Mouse (Mus musculus) liver, embryonic 15.5 days (tissue): ENCODE results near the gene Rps6ka1. TPM values are rescaled to one million over a fixed set of nuclear protein-coding genes. Genes with fewer than 3 reads are reported as not detected.

ENCODE experiments used
- ATAC-seq: fragments of 200-750 bp; cut with Nextera tagmentation; 2 replicates; pipeline ENCODE4 v1.8.0; 2017; ENCODE audit warnings: moderate number of reproducible peaks, mild to moderate bottlenecking, moderate library complexity; ENCODE audit not compliant: insufficient read depth
- H3K27ac ChIP-seq: fragments of 300-500 bp; sonication (generic); replicated peaks from 2 replicates; pipeline ENCODE4 v1.5.1; 2015; ENCODE audit warnings: mild to moderate bottlenecking, inconsistent platforms
- H3K27me3 ChIP-seq: fragments of 300-500 bp; sonication (generic); 2 replicates; pipeline ENCODE4 v1.6.1; 2015; ENCODE audit warnings: mild to moderate bottlenecking, inconsistent platforms
- H3K36me3 ChIP-seq: fragments of 300-500 bp; sonication (generic); replicated peaks from 2 replicates; pipeline ENCODE4 v1.6.1; 2015; ENCODE audit warnings: moderate library complexity, mild to moderate bottlenecking, inconsistent platforms
- H3K4me1 ChIP-seq: fragments of 300-500 bp; sonication (generic); replicated peaks from 2 replicates; pipeline ENCODE4 v1.6.1; 2015; ENCODE audit warnings: inconsistent platforms
- H3K4me2 ChIP-seq: fragments of 300-500 bp; sonication (generic); 2 replicates; pipeline ENCODE4 v1.6.1; 2015; ENCODE audit warnings: moderate library complexity, mild to moderate bottlenecking, inconsistent platforms
- H3K4me3 ChIP-seq: fragments of 300-500 bp; sonication (generic); replicated peaks from 2 replicates; pipeline ENCODE4 v1.5.1; 2015; ENCODE audit warnings: mild to moderate bottlenecking, inconsistent platforms
- H3K9ac ChIP-seq: fragments of 300-500 bp; sonication (generic); 2 replicates; pipeline ENCODE4 v1.6.1; 2015; ENCODE audit warnings: moderate library complexity, mild to moderate bottlenecking, inconsistent platforms
- H3K9me3 ChIP-seq: fragments of 300-500 bp; sonication (generic); replicated peaks from 2 replicates; pipeline ENCODE4 v1.6.1; 2016; ENCODE audit warnings: inconsistent platforms
- WGBS: fragments of 180-500 bp; shearing (Covaris S2); methylation state at CpG from one replicate; pipeline ENCODE4 v1.1.7; 2015; ENCODE audit warnings: mixed read lengths; ENCODE audit not compliant: insufficient replicate concordance; 5-methylcytosine and 5-hydroxymethylcytosine counted together
- polyA plus RNA-seq: library from polyadenylated mRNA; unstranded; fragments of >200 nt; fragmentation: Nextera tagmentation; extraction: Ambion mirVana; gene quantifications from 2 replicates; pipeline ENCODE4 v1.2.1, GENCODE M21; 2015

Gene Rps6ka1
- polyA plus RNA-seq, 1 experiment from 2014 or later = 68.0 TPM

GRCm38 (mm10) chr4:133836575-133836974, 51.0 kb downstream of the Rps6ka1 start:
- Histone ChIP-seq H3K27ac (no peak overlapping the region), H3K27me3 (no peaks in the 10 kb centered on the region), H3K4me3 (no peak overlapping the region), H3K36me3 (no peaks in the 10 kb centered on the region), H3K4me2 (no peak overlapping the region), H3K4me1 (peaks cover 8% of the 10 kb centered on the region), H3K9ac (no peak overlapping the region), H3K9me3 (no peaks in the 10 kb centered on the region)
- WGBS = 38% methylated on average over 10 of the region's 10 CpGs
- ATAC-seq = peak; percentile 48; the same call in 1 of the 2 replicates

DNA sequence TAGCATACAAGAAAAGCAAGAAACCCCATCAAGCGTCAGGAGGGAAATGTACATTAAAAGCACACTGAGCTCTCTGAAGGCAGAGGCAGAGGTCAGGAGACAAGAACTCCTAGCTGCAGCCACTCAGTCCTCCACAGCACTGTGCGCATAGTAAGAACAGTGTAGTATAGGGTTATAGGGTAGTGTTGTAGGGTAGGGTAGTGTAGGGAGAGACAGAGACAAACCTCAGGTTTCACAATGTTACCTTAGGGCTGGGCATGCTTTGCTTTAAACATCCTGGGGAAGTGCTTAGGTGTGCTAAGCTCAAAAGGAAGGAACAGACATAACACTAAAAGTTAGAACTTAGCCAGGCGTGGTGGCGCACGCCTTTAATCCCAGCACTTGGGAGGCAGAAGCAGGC, 52.4 kb downstream of the Rps6ka1 start:
- 80% methylated on average over 5 of the region's 5 CpGs for WGBS

DNA sequence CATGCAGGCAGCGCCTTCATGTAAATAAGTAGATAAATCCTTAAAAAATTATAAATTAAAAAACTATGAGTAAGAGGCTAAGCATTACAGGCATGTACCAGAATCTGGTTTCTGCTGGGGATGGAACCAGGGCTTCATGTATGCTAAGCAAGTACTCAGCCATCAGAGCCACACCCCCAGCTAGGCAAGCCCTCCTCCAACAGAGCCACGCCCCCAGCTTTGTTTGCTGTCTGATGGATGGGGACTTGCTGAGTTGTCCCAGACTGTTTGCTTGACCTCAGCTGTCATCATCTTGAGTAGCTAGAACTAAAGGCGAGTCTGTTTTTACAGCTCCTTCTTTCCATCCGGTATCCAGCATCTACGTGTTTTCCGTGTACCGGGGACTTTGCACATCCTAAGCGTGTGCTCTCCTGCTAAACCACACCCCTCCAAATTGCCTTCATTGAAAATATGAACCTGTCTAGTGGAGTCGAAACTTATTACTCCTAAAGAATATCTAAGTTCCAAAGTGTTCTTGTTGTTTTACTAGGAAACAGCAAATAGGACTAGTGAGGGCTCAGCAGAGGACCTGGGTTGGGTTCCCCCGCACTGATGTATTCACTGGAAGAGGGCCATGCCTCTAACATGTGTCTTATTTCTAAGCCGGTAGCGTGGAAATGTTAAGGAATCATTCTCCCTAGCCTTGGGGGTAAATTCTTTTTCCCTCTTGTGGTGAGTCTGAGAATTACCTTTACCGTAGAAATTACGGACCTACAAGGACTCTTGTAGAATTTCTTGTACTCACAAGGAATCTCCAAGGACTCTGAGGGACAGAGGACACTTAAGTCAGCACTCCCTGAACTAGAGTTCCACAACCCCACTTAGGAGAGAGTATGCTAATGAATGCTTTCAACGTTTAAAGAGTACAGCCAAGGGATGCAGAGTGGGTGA, 54.4 kb downstream of the Rps6ka1 start:
- WGBS = 66% methylated on average over 15 of the region's 15 CpGs
- no peak overlapping the region for H3K4me2 ChIP-seq

More for the DNA sequence above, 52.4 kb downstream of the Rps6ka1 start:
- Histone ChIP-seq H3K9ac (no peak overlapping the region), H3K9me3 (no peaks in the 10 kb centered on the region), H3K36me3 (no peaks in the 10 kb centered on the region), H3K27ac (0 out of 2 replicates have a peak overlapping the region, but pooled peaks have one; percentile 6), H3K4me2 (no peak overlapping the region), H3K4me1 (no peaks in the 10 kb centered on the region; the same call in 1 of the 2 replicates), H3K27me3 (no peaks in the 10 kb centered on the region), H3K4me3 (no peak overlapping the region)
- ATAC-seq = no peak

DNA sequence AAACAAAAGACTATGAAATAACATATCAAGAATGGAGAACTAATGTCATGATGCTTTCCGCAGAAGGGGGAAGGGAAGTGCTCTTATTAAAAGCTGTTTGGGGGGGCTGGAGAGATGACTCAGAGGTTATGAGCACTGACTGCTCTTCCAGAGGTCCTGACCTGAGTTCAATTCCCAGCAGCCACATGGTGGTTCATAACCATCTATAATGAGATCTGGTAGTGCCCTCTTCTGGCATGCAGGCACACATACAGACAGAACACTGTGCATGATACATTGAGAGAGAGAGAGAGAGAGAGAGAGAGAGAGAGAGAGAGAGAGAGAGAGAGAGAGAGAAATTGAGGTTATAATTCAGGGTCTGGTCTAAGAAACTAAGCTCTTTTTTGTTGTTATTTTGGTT, 57.1 kb downstream of the Rps6ka1 start:
- no peak for ATAC-seq
- no peaks in the 10 kb centered on the region for H3K36me3 ChIP-seq
- no peak overlapping the region for H3K4me2 ChIP-seq
- no peak overlapping the region for H3K4me3 ChIP-seq
- H3K27me3 ChIP-seq = 0 out of 2 replicates have a peak, but pooled peaks cover 3% of the 10 kb centered on the region
- H3K9me3 ChIP-seq = no peaks in the 10 kb centered on the region
- H3K4me1 ChIP-seq = peaks cover 23% of the 10 kb centered on the region
- no peak overlapping the region for H3K27ac ChIP-seq
- 85% methylated on average over 1 of the region's 1 CpGs for WGBS
- H3K9ac ChIP-seq = no peak overlapping the region

More for the DNA sequence above, 54.4 kb downstream of the Rps6ka1 start:
- H3K27me3 ChIP-seq = no peaks in the 10 kb centered on the region
- no peak overlapping the region for H3K27ac ChIP-seq
- peaks cover 15% of the 10 kb centered on the region for H3K4me1 ChIP-seq
- no peak overlapping the region for H3K9ac ChIP-seq
- no peaks in the 10 kb centered on the region for H3K9me3 ChIP-seq
- no peaks in the 10 kb centered on the region for H3K36me3 ChIP-seq
- no peak overlapping the region for H3K4me3 ChIP-seq
- ATAC-seq = no peak

GRCm38 (mm10) chr4:133829281-133830070, 58.1 kb downstream of the Rps6ka1 start:
- H3K4me2 ChIP-seq = peak overlapping the region; percentile 34
- no peak for ATAC-seq
- H3K9me3 ChIP-seq = no peaks in the 10 kb centered on the region
- H3K27ac ChIP-seq = no peak overlapping the region
- WGBS = 7% methylated on average over 10 of the region's 10 CpGs
- peaks cover 23% of the 10 kb centered on the region for H3K4me1 ChIP-seq
- H3K9ac ChIP-seq = no peak overlapping the region
- 0 out of 2 replicates have a peak, but pooled peaks cover 3% of the 10 kb centered on the region for H3K27me3 ChIP-seq
- H3K4me3 ChIP-seq = no peak overlapping the region
- no peaks in the 10 kb centered on the region for H3K36me3 ChIP-seq

DNA sequence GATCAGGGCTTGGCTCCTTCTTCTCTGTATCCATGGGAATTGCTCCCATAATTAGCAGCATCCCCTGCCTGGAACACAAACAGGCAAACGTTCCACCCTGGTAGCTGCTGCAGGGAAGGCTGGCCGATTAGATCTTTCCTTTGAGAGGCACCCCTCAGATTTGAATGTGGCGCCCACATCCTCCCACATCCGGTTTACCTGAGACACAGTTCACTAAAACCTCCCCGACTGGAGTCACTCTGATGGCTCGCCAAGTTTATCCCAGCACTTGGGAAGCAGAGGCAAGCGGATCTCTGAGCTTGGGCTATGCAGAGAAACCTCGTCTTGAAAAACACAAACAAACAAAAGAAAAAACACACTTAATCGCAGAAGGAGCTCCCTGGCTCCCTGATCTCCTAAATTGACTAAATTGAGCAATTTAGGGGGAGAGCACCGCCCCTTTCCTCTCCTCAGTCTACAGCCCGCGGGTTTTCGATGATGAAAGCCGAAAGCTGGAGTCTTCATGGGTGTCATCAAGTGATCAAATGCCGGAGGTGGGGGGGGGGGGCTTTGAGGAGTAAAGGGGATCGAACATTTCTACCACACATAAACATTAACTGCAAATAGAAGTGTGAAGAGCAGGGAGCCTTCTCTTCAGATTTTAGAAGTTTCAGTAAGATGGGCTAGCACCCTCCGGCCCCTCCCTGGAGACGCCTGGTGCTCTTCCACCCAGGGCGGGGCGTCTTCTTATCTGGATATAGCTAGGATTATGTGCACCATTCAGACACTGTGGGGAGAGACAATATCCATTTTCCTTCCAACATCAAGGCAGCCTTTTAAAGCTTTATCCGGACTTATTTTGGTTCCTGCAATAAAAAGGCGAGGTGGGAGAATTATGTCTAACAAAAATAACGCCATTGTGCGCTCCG, 59.5 kb downstream of the Rps6ka1 start:
- Histone ChIP-seq H3K9ac (peak overlapping the region; percentile 21; the same call in 1 of the 2 replicates), H3K9me3 (no peaks in the 10 kb centered on the region), H3K27me3 (0 out of 2 replicates have a peak, but pooled peaks cover 3% of the 10 kb centered on the region), H3K27ac (no peak overlapping the region), H3K36me3 (no peaks in the 10 kb centered on the region), H3K4me3 (peak overlapping the region; percentile 22), H3K4me2 (peak overlapping the region; percentile 50), H3K4me1 (peaks cover 26% of the 10 kb centered on the region)
- peak; percentile 63; the same call in 1 of the 2 replicates for ATAC-seq
- WGBS = 16% methylated on average over 25 of the region's 25 CpGs

DNA sequence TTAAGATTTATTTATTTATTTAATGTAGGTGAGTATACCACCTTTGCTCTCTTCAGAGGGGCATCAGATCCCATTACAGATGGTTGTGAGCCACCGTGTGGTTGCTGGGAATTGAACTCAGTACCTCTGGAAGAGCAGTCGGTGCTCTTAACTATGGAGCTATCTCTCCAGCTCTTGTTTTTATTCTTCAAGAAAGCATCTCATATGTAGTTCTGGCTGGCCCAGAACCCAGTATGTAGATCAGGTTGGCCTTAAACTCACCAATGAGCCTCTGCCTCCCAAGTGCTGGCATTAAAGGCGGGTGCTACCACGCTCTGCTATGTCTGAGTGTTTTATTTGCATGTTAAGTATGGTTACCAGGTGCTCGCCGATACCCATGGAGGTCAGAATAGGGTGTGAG, 60.2 kb downstream of the Rps6ka1 start:
- no peak overlapping the region for H3K9ac ChIP-seq
- no peak for ATAC-seq
- H3K4me2 ChIP-seq = no peak overlapping the region
- H3K9me3 ChIP-seq = no peaks in the 10 kb centered on the region
- WGBS = 71% methylated on average over 6 of the region's 6 CpGs
- 0 out of 2 replicates have a peak, but pooled peaks cover 3% of the 10 kb centered on the region for H3K27me3 ChIP-seq
- H3K4me1 ChIP-seq = peaks cover 31% of the 10 kb centered on the region
- no peak overlapping the region for H3K27ac ChIP-seq
- no peak overlapping the region for H3K4me3 ChIP-seq
- H3K36me3 ChIP-seq = no peaks in the 10 kb centered on the region

DNA sequence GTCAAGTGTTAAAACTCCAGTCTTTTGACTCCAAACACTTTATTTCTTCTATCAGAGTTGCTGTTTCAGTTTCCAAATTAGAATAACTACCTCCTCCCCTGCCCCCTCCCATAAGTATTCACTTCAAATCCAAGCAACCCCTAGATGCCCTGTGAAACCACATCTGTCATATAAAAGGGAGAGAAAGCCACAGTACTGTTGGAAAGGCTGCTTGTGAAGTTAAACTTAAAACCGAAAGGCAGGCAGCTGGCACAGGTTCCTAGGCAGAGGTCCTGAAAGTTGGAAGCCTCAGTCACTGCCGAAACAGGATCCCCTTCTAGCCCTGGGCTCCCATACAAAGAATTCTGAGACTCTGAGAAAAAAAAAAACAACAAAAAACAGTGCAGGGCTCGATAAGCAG, 61.9 kb downstream of the Rps6ka1 start:
- H3K4me1 ChIP-seq = peaks cover 41% of the 10 kb centered on the region

GRCm38 (mm10) chr4:133820806-133821560, 66.6 kb downstream of the Rps6ka1 start:
- H3K27ac ChIP-seq = no peak overlapping the region
- no peak overlapping the region for H3K9ac ChIP-seq
- no peak overlapping the region for H3K4me3 ChIP-seq
- WGBS = 27% methylated on average over 9 of the region's 9 CpGs
- H3K4me1 ChIP-seq = peaks cover 34% of the 10 kb centered on the region
- H3K4me2 ChIP-seq = peak overlapping the region; percentile 38
- H3K27me3 ChIP-seq = peaks cover 10% of the 10 kb centered on the region; the same call in 1 of the 2 replicates
- no peaks in the 10 kb centered on the region for H3K36me3 ChIP-seq
- H3K9me3 ChIP-seq = no peaks in the 10 kb centered on the region
- no peak for ATAC-seq

More for the DNA sequence above, 61.9 kb downstream of the Rps6ka1 start:
- no peak overlapping the region for H3K27ac ChIP-seq
- no peaks in the 10 kb centered on the region for H3K9me3 ChIP-seq
- H3K36me3 ChIP-seq = no peaks in the 10 kb centered on the region
- WGBS = 44% methylated on average over 3 of the region's 3 CpGs
- ATAC-seq = no peak
- no peak overlapping the region for H3K9ac ChIP-seq
- 0 out of 2 replicates have a peak, but pooled peaks cover 6% of the 10 kb centered on the region for H3K27me3 ChIP-seq
- no peak overlapping the region for H3K4me3 ChIP-seq
- H3K4me2 ChIP-seq = no peak overlapping the region

GRCm38 (mm10) chr4:133820166-133820565, 67.4 kb downstream of the Rps6ka1 start:
- no peaks in the 10 kb centered on the region for H3K36me3 ChIP-seq
- H3K4me2 ChIP-seq = no peak overlapping the region
- no peak overlapping the region for H3K4me3 ChIP-seq
- H3K9ac ChIP-seq = no peak overlapping the region
- no peaks in the 10 kb centered on the region for H3K9me3 ChIP-seq
- ATAC-seq = no peak
- no peak overlapping the region for H3K27ac ChIP-seq
- WGBS = 37% methylated on average over 4 of the region's 4 CpGs
- peaks cover 10% of the 10 kb centered on the region; the same call in 1 of the 2 replicates for H3K27me3 ChIP-seq
- peaks cover 42% of the 10 kb centered on the region for H3K4me1 ChIP-seq
